Mouse (Mus musculus) megakaryocyte, embryonic 14.5 days (primary cell): ENCODE results near the gene Soat2. TPM values are rescaled to one million over a fixed set of nuclear protein-coding genes. Genes with fewer than 3 reads are reported as not detected.

Source experiments
- H3K27me3 ChIP-seq: replicated peaks from 2 replicates; pipeline ENCODE3; 2012; ENCODE audit warnings: inconsistent platforms
- H3K36me3 ChIP-seq: replicated peaks from 2 replicates; pipeline ENCODE3; 2012; ENCODE audit warnings: low read length, inconsistent platforms, mixed read lengths
- H3K4me1 ChIP-seq: 2 replicates; pipeline ENCODE4 v1.6.1; 2012; ENCODE audit warnings: inconsistent platforms
- H3K4me3 ChIP-seq: replicated peaks from 2 replicates; pipeline ENCODE3; 2012; ENCODE audit warnings: moderate library complexity, mild to moderate bottlenecking, inconsistent platforms
- H3K9me3 ChIP-seq: 2 replicates; pipeline ENCODE4 v1.6.1; 2012; ENCODE audit warnings: inconsistent platforms
- FLI1 ChIP-seq: IDR thresholded peaks from 2 replicates; pipeline ENCODE4 v1.6.1; 2012; ENCODE audit warnings: low read length, inconsistent platforms, mixed read lengths
- GATA1 ChIP-seq: IDR thresholded peaks from 3 replicates; pipeline ENCODE4 v1.6.1; 2012; ENCODE audit warnings: mixed read lengths, low read length, inconsistent platforms, borderline replicate concordance
- polyA plus RNA-seq: library from polyadenylated mRNA; stranded (reverse); fragments of >175 nt; gene quantifications from 2 replicates; pipeline ENCODE4 v1.2.3, GENCODE M21; 2012; ENCODE audit warnings: low replicate concordance; ENCODE audit not compliant: insufficient read depth

The Soat2 gene
- polyA plus RNA-seq, 1 experiment, result 3.6 TPM

DNA sequence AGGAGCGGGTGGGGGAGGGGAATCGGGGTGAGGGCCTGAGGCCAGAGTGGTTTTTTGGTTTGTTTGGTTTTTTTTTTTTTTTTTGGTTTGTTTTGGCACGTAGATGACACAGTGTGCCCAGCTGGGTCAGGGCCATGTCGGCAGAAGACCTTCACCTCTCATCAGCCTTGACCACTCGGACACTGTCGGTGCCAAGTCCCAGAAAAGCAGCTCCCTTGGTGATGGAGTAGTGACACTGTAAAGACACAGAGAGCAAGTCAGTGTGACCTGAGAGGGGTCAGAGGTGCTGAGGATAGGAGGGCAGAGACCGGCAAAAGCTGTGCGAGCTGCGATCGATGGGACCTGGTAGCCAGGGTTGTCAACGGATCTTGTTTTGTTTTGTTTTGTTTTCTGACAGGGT, 35.9 kb downstream of the Soat2 start:
- TF ChIP-seq GATA1 (no peak), FLI1 (no peak)
- Histone ChIP-seq H3K9me3 (no peaks in the 10 kb centered on the region), H3K27me3 (peaks cover 61% of the 10 kb centered on the region), H3K36me3 (peaks cover 5% of the 10 kb centered on the region), H3K4me1 (no peaks in the 10 kb centered on the region), H3K4me3 (no peak overlapping the region)

DNA sequence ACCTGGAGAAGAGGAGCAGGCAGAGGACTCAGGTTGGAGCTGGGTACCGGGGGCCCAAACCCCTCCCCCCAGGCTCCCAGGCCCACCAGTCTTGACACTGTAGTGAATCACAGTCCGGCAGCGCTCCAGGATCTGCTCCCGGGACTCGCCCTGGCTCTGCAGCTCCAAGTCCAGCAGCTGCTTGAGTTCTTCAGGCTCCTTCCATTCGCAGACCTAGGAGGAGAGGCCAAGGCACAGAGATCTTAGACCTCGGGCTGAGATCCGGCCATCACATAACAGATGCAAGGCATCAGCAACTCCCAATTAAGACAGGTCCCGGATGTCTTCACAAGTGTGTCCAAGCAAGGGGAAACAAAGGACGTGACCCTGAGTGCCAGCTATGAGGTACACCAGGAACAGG, 37.8 kb downstream of the Soat2 start:
- no peak overlapping the region for H3K4me3 ChIP-seq
- no peaks in the 10 kb centered on the region for H3K9me3 ChIP-seq
- peaks cover 5% of the 10 kb centered on the region for H3K36me3 ChIP-seq
- peaks cover 77% of the 10 kb centered on the region for H3K27me3 ChIP-seq
- peaks cover 4% of the 10 kb centered on the region; the same call in 1 of the 2 replicates for H3K4me1 ChIP-seq
- TF ChIP-seq FLI1 (no peak), GATA1 (no peak)

DNA sequence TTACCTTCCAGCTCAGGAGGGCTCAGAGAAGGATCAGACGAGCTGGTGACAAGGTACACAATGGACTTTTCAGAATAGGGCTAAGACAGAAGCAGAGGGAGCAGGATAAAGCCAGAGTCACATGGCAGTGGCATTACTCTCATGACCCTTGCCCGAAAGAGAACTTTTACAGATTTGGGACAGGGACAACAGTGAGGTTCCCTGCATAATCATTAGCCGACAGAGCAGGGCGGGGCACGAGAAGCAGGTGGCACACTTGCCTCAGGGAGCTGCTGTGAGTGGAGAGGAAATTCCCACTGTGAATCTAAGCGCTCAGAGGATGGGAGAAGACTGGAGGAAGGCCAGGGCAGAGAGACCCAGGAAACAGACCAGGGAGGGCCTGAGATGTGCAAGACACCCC, 38.6 kb downstream of the Soat2 start:
- H3K4me3 ChIP-seq, result no peak overlapping the region
- peaks cover 75% of the 10 kb centered on the region for H3K27me3 ChIP-seq
- TF ChIP-seq FLI1 (no peak), GATA1 (no peak)
- peaks cover 8% of the 10 kb centered on the region for H3K4me1 ChIP-seq
- no peaks in the 10 kb centered on the region for H3K9me3 ChIP-seq
- peaks cover 5% of the 10 kb centered on the region for H3K36me3 ChIP-seq

DNA sequence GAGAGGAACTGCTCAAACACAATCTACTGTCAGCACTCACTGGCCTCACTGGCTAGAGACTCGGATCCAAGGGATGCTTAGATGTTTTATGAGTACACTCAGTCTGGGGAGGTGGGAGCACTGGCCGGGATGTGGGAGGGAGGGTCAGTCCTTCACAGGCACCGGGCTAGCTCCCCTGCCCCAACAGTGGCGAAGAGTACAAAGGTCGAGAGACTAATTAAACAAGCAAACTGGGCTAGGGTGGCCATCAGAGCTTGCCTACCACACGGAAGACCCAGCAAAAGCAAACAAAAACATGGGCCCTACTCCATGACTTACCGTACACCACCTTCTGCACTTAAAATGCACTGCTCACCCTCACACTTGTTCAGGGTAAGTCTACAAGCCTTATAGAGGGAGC, 41.4 kb downstream of the Soat2 start:
- no peaks in the 10 kb centered on the region for H3K9me3 ChIP-seq
- no peak overlapping the region for H3K4me3 ChIP-seq
- peaks cover 61% of the 10 kb centered on the region for H3K27me3 ChIP-seq
- no peak for TF ChIP-seq GATA1
- no peak for TF ChIP-seq FLI1
- no peaks in the 10 kb centered on the region for H3K36me3 ChIP-seq
- peaks cover 18% of the 10 kb centered on the region for H3K4me1 ChIP-seq

DNA sequence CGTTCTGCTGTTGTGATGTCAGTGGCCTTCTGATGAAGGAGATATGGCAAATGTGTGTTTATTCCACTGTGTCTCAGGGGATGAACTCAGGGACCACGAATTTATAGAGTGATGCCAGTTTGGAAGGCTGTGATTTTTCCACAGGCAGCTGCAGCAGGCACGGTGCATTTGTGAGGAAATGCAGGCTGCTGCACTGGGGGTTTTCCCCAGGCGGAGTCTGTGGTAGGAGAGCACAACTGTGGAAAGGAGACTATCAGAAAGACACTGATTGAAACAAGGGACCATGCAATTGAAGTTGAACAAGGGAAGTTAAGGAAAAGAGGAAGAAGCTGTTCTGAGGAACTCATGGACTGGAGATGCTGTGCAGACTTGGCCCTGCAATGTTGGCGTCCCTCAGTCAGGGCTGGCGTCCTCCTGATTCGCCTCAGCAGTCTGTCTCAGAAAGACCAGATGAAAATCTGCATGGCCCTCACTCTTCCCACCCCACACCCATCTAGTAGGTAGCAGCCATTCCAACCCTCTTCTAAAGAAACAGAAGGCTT, 42.0 kb downstream of the Soat2 start:
- H3K4me1 ChIP-seq, result peaks cover 18% of the 10 kb centered on the region
- H3K36me3 ChIP-seq, result no peaks in the 10 kb centered on the region
- H3K27me3 ChIP-seq, result peaks cover 61% of the 10 kb centered on the region
- H3K4me3 ChIP-seq, result no peak overlapping the region
- no peaks in the 10 kb centered on the region for H3K9me3 ChIP-seq
- TF ChIP-seq FLI1 (no peak), GATA1 (no peak)

DNA sequence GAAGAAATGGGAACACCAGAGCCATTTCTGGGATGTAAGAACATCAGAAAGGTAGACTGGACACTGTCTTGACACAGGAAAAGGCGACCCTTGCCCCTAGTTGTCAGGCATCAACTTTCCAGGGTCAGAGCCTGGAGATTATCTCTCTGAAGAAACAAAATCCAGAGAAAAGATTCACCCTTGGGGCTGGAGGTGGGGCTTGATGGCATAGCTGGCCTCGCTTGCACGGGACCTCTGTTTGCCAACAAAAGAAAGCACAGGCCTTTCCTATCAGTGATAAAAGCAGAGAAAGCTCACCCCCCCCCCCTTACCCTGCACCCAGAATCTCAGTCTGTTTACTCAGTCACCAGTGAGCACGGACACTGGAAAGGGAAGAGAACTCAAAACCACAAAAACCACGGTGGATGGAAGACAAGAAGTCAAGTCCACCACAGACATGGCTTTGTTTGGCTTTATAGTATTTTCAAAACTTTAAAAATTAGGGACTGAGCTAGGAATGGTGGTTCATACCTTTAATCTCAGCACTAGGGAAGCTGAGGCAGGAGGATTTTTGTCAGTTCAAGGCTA, 42.6 kb downstream of the Soat2 start:
- H3K4me3 ChIP-seq, result no peak overlapping the region
- no peaks in the 10 kb centered on the region for H3K9me3 ChIP-seq
- TF ChIP-seq GATA1 (no peak), FLI1 (no peak)
- no peaks in the 10 kb centered on the region for H3K36me3 ChIP-seq
- H3K27me3 ChIP-seq, result peaks cover 58% of the 10 kb centered on the region
- H3K4me1 ChIP-seq, result peaks cover 18% of the 10 kb centered on the region

DNA sequence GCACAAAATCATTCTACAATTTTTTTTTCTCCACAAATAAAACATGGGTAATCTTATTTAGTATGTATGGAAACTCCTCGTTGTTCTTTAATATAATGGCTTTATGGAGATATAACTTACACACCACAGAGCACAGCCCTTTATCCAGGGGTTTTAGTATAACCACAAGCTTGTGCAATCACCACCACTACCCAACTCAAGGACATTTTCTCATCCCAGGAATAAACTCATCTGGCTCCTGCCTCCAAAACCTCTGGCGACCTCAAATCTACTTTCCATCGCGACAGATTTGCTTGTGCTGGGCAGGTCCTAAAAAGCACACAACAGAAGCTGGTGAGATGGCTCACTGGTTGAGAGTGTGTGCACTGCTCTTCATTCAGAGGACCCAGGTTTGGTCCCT, 43.3 kb downstream of the Soat2 start:
- Histone ChIP-seq H3K4me3 (no peak overlapping the region), H3K27me3 (peaks cover 50% of the 10 kb centered on the region), H3K9me3 (no peaks in the 10 kb centered on the region), H3K4me1 (peaks cover 18% of the 10 kb centered on the region), H3K36me3 (no peaks in the 10 kb centered on the region)
- TF ChIP-seq GATA1 (no peak), FLI1 (no peak)

DNA sequence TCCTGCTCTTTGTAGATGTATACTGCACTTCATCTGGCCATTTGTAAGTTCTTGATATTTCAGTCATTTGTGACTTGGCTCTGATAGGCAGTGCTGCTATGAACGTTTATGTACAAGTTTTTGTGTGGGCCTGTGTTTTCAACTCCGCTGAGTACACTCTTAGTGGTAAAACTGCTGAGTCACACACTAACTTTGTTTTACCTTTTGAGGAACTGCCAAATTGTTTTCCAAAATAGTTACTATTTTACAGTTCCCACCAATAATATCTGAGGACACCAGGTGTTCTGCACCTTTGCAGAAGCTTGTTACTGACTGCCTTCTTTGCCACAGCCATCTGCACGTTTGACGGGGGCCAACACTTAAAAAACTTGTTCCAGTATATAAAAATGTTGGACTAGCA, 44.1 kb downstream of the Soat2 start:
- no peak for TF ChIP-seq GATA1
- no peak for TF ChIP-seq FLI1
- Histone ChIP-seq H3K4me3 (no peak overlapping the region), H3K27me3 (peaks cover 49% of the 10 kb centered on the region), H3K4me1 (peaks cover 22% of the 10 kb centered on the region), H3K9me3 (no peaks in the 10 kb centered on the region), H3K36me3 (no peaks in the 10 kb centered on the region)

DNA sequence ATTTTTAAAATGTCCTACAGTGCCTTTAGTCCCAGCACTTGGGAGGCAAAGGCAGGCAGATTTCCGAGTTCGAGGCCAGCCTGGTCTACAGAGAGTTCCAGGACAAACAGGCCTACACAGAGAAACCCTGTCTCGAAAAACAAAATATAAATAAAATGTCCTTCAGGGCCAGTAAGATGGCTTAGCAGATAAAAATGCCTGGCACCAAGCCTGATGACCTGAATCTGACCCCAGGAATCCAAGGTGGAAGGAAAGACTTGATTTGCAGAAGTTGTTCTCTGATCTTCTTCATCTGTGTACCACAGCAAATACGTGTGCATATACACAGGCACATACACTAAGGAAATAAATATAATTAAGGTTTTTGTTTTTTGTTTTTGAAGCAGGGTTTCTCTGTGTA, 45.0 kb downstream of the Soat2 start:
- Histone ChIP-seq H3K4me1 (peaks cover 22% of the 10 kb centered on the region), H3K36me3 (no peaks in the 10 kb centered on the region), H3K4me3 (no peak overlapping the region), H3K9me3 (no peaks in the 10 kb centered on the region), H3K27me3 (peaks cover 39% of the 10 kb centered on the region)
- TF ChIP-seq GATA1, result no peak
- TF ChIP-seq FLI1, result no peak

DNA sequence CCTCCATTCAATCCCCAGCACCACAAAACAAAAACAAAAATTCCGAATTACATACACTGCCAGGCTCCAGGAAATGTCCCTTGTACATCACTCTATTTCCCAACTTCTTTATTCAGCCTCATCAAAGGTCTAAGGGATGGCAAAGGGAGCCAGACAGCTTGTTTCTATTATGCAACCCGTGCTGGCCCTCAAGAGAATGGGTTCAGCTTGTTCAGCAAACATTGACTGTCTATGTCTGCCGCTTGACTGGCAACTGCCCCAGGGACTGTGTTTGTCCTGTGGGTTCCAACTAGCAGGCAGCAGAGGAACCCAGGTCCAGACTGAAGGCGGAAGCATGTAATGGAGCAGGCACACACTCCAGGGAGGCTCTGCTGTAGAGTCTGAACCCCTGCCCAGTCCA, 48.5 kb downstream of the Soat2 start:
- Histone ChIP-seq H3K9me3 (no peaks in the 10 kb centered on the region), H3K4me3 (no peak overlapping the region), H3K36me3 (peaks cover 3% of the 10 kb centered on the region), H3K27me3 (peaks cover 16% of the 10 kb centered on the region), H3K4me1 (peaks cover 25% of the 10 kb centered on the region)
- TF ChIP-seq GATA1 (no peak), FLI1 (no peak)
